Mouse (Mus musculus): ENCODE data around the gene Plekhb2.
A peak's percentile ranks its signal among the peaks of the same experiment; 100 is the strongest.

Plekhb2 gene

DNA sequence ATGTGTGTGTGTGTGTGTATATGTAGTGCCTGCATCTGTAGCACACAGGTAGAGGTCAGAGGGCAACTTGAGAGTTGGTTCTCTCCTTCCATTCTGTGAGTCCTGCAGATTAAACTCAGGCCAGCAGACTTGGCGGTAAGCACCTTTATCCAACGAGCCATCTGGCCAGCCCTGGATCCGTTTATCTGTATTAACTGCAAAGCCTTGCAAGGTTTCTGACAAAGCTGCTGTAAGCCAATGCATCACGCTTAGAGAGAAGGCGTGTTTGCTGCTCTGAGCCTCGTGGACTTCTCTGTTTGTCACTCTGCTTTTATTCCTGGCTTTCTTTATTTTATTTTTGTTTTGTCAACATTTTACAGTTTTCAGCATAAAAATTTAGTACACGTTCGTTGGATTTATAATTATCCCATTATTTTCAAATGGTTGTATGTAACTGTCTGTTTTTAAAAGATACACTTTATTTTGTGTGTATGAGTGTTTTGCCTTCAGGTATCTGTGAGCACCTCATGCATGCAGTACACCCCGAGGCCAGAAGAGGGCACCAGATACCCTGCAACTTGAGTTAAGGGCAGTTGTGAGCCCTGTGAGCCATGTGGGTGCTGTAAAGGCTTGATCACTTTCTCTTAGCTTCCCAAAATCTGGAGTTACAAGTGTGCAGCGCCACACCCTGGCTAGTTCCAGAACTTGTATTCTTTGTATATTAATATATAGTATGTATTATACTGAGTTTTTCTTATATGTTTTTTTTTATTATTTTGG lies 17.2 kb downstream of the Plekhb2 start:
- peak; percentile 86 for DNase-seq (ENCODE audit: low read depth, low spot score)

DNA sequence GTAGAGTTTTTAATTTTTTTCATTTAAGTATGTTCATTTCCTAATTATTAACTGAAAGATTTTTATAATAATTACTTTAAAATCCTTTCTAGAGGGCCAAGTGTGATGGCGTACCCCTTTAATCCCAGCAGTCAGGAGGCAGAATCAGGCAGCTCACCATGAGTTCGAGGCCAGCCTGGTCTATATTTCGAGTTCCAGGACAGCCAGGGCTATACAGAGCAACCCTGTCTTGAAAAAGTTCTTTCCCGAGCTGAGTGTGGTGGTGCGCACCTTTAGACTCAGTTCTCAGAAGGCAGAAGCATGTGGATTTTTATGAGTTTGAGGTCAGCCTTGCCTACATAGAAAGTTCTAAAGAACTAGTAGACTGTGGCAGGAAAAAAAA lies 17.8 kb downstream of the Plekhb2 start:
- no peak for DNase-seq (ENCODE audit: low read depth, low spot score)

GRCm38 (mm10) chr1:34868391-34868790 lies 18.6 kb downstream of the Plekhb2 start:
- DNase-seq (ENCODE audit: low read depth, low spot score) = no peak

- no peak for DNase-seq (ENCODE audit: low read depth, low spot score)
Observed at GRCm38 (mm10) chr1:34869231-34869630, 19.5 kb downstream of the Plekhb2 start.

- DNase-seq (ENCODE audit: low read depth, low spot score) = no peak
Observed at GRCm38 (mm10) chr1:34871170-34871569, 21.4 kb downstream of the Plekhb2 start.

DNA sequence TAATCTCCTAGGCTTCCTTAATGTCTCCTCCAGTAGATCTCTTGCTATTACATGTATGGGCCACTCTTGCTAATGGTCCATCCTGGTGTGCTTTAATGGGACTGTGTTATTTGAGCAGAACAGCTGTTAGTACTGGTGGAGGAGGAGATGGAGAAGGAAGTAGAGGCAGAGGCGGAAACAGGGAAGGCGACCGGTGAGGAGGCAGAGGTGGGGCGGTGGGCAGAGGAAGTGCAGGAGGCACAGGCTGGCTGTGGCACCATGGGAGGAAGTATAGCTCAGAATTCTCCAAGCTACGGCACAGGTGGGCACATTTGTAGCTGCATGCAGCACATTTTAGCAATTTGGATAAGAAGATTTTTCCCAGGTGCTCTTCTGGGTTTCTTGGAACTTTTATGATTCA lies 23.8 kb downstream of the Plekhb2 start:
- DNase-seq (ENCODE audit: low read depth, low spot score) = no peak

DNA sequence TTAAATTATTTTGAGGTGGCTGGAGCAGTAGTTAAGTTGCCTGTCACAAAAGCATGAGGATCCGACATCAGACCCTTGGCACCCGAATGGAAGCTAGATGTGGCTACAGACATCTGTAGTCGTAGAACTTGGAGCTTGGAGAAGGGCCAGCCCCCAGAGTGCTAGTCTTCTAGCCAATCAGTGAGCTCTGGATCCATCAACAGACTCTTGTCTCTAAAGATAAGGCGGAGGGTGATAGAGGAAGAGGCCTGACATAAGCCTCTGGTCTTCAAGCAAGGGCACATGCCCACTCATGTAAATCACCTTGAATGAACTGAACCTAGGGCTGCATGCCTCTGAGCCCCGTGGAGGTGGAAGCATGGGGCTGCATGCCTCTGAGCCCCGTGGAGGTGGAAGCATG lies 29.8 kb downstream of the Plekhb2 start:
- DNase-seq (ENCODE audit: low read depth, low spot score) = no peak

GRCm38 (mm10) chr1:34883776-34884175 lies 34.0 kb downstream of the Plekhb2 start:
- no peak for DNase-seq (ENCODE audit: low read depth, low spot score)

DNA sequence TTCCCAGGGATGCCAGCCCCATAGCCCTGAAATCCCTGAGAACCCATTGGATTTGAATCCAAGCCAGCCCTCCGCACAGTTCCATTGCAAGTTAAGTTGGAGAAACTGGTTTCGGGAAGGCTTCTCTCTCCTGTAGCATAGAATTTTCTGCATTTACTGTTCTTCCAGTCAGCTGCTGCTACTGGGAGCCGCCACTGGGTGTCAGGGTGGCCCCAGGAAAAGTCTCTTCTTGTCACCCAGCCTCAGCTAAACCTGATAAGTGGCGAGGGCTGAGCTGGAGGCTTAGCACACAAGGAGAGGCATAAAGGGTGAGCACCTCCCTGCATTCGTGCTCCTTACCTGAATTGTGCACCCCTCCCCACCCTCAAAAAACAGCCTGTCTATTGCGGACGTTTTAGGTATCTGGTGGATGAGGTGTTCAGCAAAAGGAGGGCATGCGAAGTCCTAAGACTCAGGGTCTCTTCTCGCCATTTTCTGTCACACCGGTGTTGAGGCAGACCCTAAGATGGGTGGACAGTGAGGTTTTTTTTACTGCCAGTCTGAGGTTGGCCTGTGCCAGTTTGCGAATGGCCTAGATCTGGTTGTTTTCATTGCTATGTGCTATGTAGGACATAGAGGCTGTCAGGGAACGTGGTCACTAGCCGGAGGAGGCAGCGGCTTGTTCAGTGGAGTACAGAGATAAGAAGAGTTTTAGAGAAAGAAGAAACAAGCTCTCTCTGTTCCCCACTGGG lies 41.9 kb downstream of the Plekhb2 start:
- DNase-seq (ENCODE audit: low read depth, low spot score) = peak; percentile 34

DNA sequence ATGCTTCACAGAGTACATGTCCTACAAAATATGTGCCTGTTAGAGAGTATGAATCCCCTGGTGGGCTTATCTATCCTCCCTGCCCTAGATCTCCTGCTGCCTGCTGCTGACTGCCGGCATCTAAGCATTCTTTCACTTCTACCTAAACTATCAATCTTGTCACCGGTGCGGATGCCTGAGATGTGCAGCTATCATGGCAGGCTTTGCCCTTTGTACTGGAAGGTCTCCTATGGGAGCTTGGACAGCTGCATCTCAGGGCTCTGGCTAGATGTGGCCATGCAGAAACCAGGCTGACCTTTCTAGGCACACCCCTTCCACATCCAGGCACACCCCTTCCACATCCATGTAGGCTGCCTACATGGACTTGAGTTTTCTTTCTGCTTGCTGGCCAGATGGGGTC lies 42.7 kb downstream of the Plekhb2 start:
- DNase-seq (ENCODE audit: low read depth, low spot score) = no peak

DNA sequence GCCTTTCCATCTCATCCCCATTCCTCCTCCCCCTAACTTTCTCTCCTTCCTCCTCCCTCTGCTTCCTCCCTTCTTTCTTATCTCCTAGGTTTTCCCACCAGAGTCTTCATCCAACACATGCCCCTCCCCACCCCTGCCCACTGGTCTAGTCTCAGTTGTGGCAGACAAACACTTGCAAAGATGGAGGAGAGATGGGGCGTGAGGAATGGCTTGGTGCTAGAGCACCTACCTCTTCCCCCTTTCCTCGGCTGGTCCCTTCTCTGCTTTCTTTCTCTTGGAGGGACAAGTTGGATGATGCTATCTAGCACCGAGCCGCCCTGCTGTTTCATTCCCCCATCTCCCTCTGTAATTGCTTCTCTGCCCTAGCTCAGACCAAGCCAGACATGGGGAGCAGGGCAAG lies 43.6 kb downstream of the Plekhb2 start:
- no peak for DNase-seq (ENCODE audit: low read depth, low spot score)

GRCm38 (mm10) chr1:34893831-34894230 lies 44.1 kb downstream of the Plekhb2 start:
- DNase-seq (ENCODE audit: low read depth, low spot score) = peak; percentile 14

- DNase-seq (ENCODE audit: low read depth, low spot score) = no peak
Observed at GRCm38 (mm10) chr1:34896102-34896501, 46.3 kb downstream of the Plekhb2 start.

DNA sequence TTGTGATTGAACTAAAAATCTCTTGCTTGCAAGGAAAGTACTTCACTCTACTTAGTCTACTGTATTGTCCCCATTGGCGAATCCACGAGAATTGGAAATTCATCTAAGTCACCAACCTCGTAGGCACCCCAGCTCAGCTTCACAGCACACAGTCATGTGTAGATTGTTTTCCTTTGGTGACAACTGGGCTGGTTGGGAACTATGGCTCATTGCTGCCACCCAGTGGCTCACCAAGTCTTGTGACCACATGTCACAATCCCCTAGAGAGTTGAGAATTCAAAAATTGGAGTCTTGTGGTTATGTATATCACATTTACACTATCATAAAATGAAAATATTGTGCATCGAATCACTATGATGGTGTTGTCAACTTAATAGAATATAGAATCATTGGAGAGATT lies 47.1 kb downstream of the Plekhb2 start:
- peak; percentile 61 for DNase-seq (ENCODE audit: low read depth, low spot score)

DNA sequence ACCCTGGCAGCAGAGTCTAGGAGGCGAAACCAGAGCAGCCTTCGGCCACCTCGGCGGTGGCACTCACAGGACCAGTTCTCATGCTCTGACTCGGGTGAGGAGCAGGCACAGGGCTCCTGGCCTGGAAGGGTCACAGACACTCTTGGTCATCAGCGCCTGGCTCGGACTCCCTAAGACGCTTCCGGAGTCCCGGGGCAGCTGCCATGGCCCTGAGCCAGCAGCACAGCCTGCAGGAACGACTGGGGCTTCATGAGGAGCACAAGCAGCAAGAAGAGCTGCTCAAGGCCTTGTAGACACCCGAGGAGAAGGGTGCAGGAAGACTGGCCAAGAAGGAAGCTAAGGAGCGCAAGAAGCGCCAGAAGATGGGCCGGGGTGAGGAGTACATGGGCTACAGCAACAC lies 78.9 kb downstream of the Plekhb2 start:
- no peak for DNase-seq (ENCODE audit: low read depth, low spot score)
